Mouse (Mus musculus): ENCODE results near the gene Cfap54.

Gene Cfap54

GRCm38 (mm10) chr10:93051016-93051726 lies 30.2 kb downstream of the Cfap54 start:
- DNase-seq = peak; percentile 84

- no peak for DNase-seq
Measured at GRCm38 (mm10) chr10:93050571-93050970, 30.8 kb downstream of the Cfap54 start.

DNA sequence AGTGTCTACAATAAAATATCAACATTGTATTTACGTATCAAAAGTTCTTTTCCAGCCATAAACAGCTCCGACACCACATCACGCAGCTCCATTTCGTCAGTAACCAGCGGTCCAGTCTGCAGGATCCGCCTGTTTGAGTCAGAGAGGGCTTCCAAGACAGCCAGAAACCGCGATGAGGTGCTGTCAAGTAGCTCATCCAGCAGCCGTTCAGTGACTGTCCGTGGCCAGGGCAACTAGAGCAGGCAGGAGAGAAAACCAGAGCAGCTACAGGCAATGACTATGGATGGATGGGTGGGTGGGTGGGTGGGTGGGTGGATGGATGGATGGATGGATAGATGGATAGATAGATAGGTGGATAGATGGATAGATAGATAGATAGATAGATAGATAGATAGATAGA lies 38.2 kb downstream of the Cfap54 start:
- no peak for DNase-seq

DNA sequence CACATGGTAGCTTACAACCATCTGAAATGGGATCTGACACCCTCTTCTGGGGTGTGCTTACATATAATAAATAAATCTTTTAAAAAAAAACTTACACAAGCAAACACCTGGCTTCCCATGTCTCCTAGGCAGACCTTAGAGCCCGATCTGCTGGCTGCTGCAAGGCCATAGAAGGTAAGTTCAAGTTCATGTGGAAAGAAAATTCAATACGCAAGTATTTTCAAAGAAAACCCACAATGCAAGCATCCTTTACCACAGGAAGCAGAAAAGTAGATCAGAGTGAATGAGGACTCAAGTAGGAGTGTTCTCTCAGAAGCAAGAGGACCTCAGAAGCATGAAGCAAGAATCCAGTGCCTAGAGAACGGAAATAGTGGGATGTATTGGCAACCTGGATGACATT lies 39.6 kb downstream of the Cfap54 start:
- DNase-seq = no peak

DNA sequence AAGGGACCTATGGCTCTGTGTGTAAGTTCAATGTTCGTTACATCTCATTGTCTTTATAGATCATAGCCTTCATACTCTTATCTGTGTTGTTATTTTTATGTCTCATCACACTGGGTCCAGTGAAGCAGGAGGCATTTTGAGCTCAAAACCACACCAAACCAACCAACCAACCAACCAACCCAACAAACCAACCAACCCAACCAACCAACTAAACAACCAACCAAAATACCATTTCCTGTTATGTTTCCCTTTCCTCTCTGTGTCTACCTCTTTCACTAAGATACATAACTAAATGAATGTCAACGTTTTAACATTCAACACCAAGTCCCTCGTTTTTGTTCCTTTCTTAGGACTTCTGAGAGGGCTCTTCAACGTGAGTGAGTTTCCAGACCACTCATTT lies 40.0 kb downstream of the Cfap54 start:
- DNase-seq = no peak

DNA sequence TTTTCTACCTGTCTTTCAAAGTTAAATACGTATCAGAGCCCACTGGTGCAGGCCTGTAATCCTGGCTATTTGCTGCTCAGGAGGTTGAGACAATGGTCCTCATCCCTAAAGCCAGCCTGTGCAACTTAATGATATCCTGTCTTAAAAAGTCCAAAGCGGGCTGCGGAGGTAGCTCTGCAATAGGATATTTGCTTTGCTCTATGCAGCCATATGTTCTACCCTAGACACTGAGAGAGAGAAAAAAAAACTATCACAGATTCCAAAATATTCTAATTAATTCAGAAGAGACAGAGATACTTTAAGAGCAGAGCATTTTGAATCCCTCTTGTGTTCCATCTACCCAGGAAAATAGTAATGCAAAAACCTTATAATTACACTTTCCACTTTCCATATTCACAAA lies 44.9 kb downstream of the Cfap54 start:
- DNase-seq = no peak

- no peak for DNase-seq
Measured at GRCm38 (mm10) chr10:93035489-93035888, 45.9 kb downstream of the Cfap54 start.

DNA sequence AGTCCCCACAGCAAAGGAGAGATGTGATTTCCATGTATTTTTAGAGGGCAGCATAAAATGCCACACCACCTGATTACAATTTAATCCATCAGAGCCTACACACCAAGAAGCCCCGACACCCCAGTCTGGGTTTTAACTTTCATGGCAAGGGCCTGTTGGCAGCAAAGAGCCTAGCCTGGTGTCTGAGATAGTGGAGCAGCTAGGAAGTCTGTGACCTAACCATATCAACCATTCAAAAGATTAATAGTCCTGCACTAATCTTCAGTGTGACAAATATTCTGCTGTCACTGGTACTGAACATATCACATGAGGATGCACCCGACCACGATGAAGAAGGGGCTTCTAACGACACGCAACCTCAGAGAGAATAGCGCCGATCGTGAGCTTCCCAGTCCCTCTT lies 58.1 kb downstream of the Cfap54 start:
- DNase-seq = no peak

- DNase-seq = peak; percentile 40
Measured at GRCm38 (mm10) chr10:93014059-93014795, 67.2 kb downstream of the Cfap54 start.

DNA sequence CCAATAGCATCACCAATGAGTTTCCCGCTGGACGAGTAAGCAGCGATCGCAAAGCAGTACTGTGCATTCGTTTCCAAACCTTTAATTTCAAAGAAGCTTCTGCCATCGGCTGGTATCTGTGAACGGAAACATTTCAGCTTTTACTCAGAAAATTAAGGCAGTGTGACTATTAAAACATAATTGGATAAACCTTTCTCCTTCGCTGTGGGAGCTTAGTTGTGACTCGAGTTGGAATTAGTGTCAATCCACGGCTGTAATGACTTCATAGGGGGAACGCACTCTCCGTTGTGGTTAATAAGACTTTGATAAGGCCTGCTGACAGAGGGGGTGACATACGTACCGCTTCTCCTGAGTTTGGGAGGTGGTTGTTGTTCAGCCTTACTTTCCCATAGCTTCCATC lies 70.3 kb downstream of the Cfap54 start:
- DNase-seq = no peak

GRCm38 (mm10) chr10:93006970-93007369 lies 74.4 kb downstream of the Cfap54 start:
- no peak for DNase-seq

DNA sequence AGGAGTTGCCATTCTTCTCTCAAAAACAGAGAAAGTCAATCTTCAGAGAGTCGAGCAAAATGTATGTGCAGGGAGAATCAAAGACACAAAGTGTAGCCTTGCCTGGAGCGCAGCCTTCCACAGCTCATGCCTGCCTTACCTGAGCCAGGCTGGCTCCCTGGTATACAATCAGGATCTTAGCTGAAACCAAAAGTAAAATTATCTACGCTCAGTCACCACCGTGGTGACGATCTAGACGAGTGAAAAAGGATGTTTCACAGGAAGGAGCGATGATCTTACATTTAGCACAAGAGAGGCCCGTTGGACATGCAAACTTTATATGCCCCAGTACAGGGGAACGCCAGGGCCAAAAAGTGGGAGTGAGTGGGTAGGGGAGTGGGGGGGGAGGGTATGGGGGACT lies 75.0 kb downstream of the Cfap54 start:
- no peak for DNase-seq

DNA sequence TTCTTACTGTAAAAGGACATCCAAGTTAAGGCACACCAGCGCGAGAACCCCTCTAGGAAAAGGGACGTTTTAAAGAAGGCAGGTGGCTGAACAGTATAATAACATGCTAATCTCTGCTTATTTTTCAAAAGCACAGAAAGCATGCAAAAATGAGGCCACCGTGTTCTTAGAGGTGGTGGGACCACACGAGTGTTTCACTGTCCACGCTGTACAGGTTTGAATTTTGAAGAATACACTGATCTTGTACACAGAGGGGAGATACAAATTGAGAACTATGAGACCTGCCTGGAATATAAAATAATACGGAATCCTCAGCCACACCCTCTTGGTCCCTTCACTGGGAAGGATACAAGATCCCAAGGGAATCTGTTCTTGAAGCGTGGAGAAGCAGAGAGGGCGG lies 82.9 kb downstream of the Cfap54 start:
- DNase-seq = no peak

- DNase-seq = no peak
Measured at GRCm38 (mm10) chr10:92995186-92995585, 86.2 kb downstream of the Cfap54 start.

DNA sequence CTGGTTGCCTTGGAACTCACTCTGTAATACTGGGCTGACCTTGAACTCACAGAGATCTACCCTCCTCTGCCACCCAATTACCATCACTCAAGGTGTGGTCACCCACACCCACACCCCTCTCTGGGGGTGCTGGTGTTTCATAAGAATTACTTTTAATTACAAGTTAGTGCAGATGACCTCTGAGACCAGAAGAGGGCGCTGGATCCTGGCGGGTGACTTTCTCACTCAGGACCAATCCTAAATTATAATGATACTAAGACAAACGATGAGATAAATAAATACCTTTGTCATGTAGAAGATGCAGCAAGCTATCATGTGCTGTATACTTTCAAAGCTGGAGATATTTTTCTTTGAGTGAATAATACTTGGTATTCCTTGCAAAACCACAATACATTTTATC lies 87.1 kb downstream of the Cfap54 start:
- no peak for DNase-seq

GRCm38 (mm10) chr10:92992526-92992925 lies 88.9 kb downstream of the Cfap54 start:
- no peak for DNase-seq

DNA sequence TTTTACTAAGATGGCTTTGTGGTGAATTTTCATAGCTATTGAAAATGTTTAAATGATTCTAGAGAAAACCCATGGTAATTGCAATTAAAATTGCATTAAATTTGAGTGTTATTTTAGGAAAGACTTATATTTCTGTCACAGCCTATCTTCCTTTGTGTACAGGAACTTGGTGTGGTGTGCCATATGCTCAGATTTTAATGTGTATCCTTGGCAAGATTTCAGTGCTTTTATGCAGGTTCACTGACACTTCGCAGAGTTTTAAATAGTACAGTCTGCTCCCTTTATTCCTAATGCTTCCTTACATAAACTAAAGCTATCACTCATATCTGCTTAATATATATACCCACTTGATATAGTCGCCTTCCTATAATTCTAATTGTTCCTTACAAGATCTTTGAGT lies 90.8 kb downstream of the Cfap54 start:
- DNase-seq = no peak

- no peak for DNase-seq
Measured at GRCm38 (mm10) chr10:92965134-92965533, 116.3 kb downstream of the Cfap54 start.

- DNase-seq = no peak
Measured at GRCm38 (mm10) chr10:92950044-92950443, 131.4 kb downstream of the Cfap54 start.

DNA sequence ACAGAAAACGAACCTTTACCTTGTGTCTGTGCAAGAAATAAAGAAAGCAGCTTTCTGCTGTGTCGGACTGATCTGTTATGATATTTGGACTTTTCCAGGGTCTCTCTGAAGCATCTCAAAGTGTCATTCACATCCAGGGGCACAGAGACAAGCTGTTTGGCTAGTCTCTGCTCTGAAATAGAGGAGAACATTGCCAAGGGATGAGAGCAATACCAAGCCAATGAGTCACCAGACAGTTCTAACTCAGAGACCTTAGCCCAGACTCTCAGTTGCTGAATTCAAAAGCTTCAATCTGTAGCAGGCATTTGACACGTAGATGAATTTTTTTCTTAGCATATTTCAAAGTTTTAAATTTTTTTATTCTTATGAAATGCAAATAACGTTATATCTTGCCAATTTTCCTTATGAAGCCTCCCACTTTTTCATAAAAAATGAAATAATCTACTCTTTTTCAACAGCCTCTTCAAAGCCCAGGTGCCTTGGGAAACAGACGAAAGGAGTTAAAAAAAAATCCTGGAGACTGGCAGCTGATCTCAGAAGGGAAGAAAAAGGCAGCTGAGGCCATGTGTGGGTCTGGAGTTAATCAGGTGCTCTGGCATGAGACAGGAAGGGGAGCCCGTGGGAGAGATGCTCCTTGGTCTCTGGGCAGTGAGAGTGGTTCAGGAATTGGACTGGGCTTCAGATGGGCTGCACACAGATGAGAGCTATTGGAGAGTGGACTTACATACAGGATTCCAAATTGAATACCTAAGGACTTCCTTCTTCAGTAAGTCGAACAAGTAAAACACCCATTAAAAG lies 138.4 kb downstream of the Cfap54 start:
- no peak for DNase-seq

DNA sequence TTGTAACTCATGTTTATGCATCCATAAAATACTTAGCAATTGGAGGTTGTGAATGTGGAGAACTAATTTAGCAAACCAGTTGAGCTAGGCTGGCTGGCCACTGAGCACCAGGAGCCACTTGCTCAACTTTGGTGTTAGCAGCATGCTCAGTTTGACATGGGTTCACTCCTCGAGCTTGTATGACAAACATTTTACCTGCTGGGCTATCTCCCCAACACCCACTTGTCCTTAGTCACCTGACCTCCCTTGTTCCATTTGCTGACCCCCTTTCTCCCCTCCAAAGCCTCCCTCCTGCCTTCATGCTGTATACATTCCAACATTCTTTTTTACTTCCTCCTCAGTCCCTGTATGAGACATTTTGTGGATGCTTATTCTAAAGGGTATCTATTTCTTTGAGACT lies 139.8 kb downstream of the Cfap54 start:
- DNase-seq = no peak

GRCm38 (mm10) chr10:92937741-92938285 lies 143.6 kb downstream of the Cfap54 start:
- DNase-seq = no peak

- no peak for DNase-seq
Measured at GRCm38 (mm10) chr10:92937091-92937490, 144.3 kb downstream of the Cfap54 start.

- no peak for DNase-seq
Measured at GRCm38 (mm10) chr10:92934506-92934905, 146.9 kb downstream of the Cfap54 start.

Data from kidney, adult 18-20 months (tissue).